Mouse (Mus musculus) liver, embryonic 14.5 days (tissue): ENCODE data around the gene Exosc1.

Experiments used
- CTCF ChIP-seq: IDR thresholded peaks from 2 replicates; pipeline ENCODE4 v1.5.1; 2016; ENCODE audit warnings: antibody characterized with exemption, low read depth, control low read depth
- EP300 ChIP-seq: IDR thresholded peaks from 2 replicates; pipeline ENCODE4 v1.6.1; 2016; ENCODE audit warnings: antibody characterized with exemption, low read depth

DNA sequence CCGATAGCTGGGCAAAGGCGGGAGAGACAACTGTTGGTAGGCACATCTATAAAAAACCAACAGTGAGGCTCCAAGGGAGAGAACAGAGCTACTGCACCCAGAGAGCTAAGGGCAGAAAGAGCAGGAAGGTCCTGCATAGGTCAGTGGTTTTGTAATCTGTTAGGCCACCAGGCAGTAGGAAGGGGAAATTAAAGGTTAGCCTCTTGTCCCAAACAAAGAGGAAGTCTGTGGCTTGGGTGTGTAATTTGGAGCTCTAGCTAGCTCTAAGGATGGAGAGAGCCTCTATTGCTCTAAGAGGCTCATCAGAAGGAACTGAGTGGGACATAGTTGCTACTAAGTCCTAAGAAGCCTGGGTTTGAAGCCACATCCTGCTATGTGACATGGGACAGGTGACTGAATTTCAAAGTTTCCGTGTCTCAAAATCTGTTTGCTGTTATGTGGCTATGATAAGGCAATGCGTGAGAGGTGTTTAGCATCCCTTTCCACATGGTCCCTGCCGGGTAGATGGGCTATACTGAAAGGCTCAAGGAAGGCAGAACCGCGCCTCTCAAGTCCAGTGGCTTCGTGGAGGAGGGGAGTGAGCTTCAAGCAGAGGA, 32.6 kb downstream of the Exosc1 start:
- TF ChIP-seq CTCF = no peak
- TF ChIP-seq EP300 = no peak
